Mouse (Mus musculus): ENCODE measurements around the gene Olfr457. TPM values are rescaled to one million over a fixed set of nuclear protein-coding genes. Genes with fewer than 3 reads are reported as not detected.
"Not testable (repeated sequence)": the region's sequence is repeated elsewhere in the genome, so short reads cannot be mapped to it uniquely, and the experiment has no call there.

The Olfr457 gene
- total RNA-seq (2021) = not detected
- long read RNA-seq, experiment 1 = 0 reads
- long read RNA-seq, experiment 2 = 0 reads

DNA sequence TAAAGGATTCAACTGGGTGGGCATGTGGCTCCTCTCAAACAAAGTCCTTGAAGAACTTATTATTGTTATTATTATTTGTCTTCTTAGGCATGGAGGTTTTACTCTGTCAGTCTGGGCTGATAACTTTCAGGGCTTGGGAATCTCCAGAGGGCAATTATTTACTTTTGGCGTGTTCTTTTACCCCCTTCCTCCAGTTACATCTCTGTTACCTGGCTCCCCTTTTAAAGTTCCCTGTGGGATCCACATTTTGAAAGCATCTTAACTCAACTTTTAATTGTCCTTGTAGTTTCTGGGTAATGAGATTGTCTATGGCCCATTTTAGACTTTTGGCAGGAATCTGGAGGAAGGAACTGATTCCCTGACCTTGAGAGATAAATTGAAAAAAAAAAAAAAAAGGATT, at the start of gene Olfr457:
Gene Olfr457, minus strand, starts transcription at position 101 of the 400 bp plus-strand sequence.
- DNase-seq = no peak

DNA sequence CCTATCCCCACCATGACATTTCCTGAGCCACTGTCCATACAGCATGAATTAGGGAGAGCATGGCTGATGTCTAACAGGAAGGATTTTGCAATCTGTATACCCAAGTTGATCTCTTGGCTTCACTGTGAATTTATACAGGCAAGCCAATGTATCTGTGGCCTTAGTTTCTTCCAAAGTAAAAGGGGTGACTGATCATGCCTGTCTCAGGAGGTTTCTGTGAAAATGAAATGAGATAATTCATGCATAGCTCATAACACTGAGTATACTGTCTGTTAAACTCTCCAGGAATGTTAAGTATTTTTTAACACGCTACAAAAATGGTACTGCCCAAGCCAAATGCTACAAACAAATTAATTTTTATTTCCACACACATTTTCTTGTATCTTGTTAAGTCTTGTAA, 37.3 kb upstream of the Olfr457 start:
- no peak for DNase-seq

DNA sequence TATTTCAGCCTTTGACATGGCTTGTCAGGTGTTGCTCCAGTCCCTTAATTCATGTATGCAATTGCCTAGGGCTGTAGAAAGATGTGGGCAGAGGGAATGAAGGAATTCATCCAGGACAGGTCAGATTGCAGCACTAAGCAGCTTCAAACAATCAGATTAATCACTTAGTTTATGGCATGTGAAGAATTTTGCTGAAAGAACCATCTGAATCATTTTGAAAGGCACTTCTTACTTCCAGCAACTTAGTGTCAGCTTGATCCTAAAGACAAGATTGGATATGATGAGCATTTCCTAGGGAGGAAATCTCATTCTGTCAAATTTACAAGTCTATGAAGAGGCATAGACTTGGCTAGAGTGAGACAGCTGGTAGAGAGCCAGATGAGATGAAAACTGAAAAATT, 33.2 kb upstream of the Olfr457 start:
- DNase-seq = no peak

DNA sequence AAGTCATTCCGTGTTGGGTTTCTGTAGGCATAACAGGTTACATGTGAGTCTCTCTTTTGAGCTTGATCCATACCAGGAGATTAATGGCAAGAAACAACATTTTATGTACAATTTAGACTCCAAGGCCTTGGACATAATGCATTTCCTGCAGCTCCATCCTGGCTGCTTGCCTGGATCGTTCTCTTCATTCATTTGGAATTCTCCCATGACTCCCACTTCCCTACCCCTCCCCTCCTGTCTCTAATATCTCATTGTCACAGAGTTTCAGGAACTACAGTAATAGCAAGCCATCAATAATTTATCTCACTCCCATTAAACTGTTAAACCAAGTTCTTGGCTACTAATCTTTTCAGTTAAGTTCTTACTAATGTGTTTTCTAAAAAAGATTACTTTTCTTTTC, 27.3 kb upstream of the Olfr457 start:
- peak; percentile 8 for DNase-seq

DNA sequence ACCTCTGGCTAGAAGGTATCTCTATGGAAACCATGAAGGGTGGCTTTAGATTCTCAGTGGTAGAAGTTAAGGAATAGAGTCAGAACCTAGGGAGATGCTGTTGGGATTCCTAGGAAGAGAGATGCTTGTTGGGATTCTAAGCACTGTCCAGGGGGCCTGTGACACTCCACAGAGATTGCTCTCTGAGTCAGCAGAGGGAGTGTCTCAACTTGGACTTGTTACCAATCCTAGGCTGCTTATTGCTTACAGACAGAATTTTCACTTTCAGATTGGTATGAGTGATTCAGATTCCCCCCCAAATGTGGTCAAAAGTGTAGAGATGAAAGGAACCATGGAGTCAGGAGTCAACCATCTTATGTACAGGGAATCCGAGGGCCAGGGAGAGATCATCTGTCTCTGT, 13.6 kb upstream of the Olfr457 start:
- no peak for DNase-seq

DNA sequence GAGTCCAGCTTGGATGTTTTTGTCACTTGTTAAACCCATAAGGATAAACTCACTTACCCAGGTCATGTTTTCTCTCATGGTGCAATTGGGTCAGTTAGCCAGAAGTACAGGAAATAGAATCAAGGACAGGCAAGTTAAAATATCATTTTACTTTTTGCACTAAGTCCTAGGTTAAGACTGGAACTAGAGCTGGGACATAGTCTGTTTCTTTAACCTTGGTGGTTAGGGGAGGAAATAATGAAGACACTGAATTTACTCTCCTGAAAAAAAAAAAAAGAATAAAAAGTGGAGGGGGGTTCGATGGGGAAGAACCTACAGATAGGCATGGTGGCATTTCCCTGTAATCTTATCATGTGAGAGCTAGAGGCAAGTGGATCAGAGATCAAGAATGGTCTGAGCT, 11.0 kb upstream of the Olfr457 start, which contains the start of gene Olfr456:
Gene Olfr456, minus strand, starts transcription at position 101 of the 400 bp plus-strand sequence.
- DNase-seq = no peak

DNA sequence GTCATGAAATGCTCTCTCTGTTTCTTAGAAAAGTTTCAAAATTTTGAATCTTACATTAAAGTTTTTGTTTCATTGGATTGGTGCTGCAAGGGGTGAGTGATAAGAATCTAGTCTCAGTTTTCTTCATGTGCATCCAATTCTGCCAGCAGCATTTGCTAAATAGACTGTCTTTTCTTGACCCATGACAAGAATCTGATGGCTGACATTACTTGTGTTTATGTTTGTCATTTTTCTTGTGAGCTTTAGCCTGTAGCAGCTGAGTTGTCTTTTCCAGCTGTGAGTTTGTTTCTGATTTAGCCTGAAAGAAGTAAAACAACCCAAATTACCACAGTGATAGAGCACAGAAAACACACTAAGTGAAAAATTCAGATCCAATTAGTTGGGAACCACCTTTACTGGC, 8.5 kb upstream of the Olfr457 start:
- DNase-seq = no peak

DNA sequence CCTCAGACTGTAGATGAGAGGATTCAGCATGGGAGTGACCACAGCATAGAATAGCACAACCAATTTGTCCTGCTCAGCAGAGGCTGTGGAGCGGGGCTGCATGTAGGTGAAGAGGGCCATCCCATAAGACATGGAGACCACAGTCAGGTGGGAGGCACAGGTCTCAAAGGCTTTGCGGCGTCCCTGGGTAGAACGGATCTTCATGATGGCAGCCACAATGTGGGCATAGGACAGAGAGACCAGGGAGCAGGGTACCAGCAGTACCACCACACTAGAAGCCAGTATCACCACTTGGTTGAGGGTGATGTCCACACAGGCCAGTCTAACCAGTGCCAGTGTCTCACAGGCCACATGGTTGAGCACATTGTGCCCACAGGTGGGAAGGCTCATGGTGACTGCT, 4.8 kb downstream of the Olfr457 start:
- not testable (repeated sequence) for DNase-seq

DNA sequence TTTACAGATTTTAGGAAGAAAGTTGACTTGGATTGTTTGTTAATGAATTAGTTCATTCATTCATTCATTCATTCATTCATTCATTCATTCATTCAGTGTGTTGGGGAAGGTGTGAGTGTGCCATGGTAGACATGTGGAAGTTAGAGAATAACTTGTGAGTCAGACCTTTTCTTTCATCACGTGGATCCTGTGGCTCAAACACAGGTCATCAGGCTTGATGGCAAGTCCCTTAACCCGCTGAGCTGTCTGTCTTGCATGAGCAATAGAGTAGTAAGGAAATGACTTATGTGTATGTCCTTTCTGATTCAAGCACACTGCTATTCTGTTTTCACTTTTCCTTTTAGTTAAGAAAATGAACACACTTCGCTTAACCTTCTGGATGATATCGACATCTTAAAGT, 5.6 kb downstream of the Olfr457 start:
- no peak for DNase-seq

DNA sequence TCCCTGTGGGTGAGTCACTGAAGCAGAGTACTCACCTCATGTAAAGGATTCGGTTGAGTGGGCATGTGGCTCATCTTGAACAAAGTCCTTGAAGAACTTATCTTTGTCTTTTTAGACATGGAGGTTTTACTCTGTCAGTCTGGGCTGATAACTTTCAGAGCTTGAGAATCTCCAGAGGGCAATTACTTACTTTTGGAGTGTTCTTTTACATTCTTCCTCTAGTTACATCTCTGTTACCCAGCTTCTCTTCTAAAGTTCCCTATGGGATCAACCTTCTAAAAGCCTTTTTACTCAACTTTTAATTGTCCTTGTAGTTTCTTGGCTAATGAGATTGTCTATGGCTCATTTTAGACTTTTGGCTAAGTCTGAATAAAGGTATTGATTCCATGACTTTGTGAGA, 11.0 kb downstream of the Olfr457 start, which contains the start of gene Olfr458:
Gene Olfr458, minus strand, starts transcription at position 101 of the 400 bp plus-strand sequence.
- no peak for DNase-seq

DNA sequence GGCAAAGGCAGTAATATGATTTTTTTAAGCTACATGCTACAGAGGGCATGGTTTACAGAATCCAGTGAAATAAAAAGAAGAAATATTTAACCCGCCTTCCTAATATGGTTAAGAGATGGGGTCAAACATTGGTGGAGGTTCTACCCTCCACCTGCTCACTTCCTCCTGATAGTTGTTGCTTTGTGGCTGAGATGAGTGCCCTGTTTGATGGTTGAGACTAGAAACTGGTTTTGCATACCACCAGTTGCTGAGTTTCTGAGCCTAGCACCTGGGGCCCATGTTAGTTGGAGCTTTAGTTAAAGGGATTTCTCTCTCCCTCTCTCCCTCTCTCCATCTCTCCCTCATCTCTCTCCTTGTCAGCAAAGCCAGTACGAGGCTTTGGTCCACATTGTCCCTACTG, 28.8 kb downstream of the Olfr457 start:
- no peak for DNase-seq

DNA sequence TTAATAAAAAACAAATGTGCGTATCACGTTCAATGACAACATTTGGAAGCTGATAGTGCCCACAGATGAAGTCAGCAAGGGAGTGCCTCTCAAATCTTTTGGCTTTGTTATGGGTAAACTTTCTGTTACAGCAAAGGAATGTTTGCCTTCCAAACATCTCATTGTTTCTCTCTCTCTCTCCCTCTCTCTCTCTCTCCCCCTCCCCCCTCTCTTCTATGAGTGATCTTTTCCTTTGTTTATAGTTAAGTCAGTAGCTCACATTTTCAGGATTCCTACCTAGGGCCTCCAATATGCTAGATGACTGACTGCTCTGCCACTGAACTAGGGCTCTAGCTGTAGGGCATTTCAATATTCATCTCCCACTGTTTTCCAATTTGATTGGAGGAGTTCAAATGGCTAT, 31.6 kb downstream of the Olfr457 start:
- DNase-seq = no peak

DNA sequence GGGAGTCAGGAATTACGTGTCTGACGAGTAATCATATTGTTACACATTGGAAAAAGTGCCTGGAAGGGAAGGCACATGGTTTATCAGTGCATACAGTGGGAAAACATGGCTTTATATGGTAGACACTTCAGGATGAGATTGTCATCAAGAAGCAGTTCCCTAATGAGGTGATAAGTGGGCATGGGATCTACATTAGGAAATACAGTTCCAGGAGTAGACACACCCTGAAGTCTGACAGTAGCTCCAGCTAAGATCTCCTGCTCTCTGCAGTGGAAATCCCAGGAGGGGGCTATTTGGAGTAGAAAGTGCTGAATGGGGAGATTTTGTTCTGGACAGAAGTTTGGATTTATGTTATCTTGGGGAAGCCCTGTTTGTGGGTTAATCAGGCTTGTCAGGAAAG, 34.7 kb downstream of the Olfr457 start:
- DNase-seq = no peak

DNA sequence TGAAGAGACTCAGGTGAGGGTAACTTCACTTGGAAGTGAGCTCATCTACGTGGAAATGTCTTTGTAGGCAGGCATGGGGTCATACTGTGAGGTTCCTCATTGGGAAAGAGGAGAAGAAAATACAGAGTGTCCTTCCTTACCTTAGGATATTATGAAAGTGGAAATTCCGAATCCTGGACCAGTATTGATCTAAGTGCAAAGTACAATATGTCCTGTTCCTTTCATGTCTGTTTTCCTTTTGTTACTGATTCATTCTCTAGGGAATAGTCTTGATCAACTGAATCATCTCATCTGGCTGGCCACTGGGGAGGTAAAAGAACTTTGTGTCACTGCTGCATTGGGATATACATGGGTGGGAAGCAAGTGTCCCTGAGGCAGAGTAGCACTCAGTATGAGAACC, 40.6 kb downstream of the Olfr457 start:
- DNase-seq = no peak

DNA sequence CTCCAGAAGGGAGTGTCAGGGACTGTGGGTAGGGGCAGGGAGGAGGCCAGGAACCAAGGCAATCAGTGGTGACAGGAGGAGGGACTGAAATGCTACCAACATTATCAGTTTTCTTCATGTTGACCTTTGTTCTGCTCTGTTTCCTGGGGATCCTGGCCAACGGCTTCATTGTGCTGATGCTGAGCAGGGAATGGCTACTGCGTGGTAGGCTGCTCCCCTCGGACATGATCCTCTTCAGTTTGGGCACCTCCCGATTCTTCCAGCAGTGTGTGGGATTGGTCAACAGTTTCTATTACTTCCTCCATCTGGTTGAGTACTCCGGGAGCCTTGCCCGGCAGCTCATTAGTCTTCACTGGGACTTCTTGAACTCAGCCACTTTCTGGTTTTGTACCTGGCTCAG, 41.7 kb downstream of the Olfr457 start, which contains the start of gene Tas2r126:
Gene Tas2r126, plus strand, starts transcription at position 90 of the 400 bp plus-strand sequence.
- no peak for DNase-seq

DNA sequence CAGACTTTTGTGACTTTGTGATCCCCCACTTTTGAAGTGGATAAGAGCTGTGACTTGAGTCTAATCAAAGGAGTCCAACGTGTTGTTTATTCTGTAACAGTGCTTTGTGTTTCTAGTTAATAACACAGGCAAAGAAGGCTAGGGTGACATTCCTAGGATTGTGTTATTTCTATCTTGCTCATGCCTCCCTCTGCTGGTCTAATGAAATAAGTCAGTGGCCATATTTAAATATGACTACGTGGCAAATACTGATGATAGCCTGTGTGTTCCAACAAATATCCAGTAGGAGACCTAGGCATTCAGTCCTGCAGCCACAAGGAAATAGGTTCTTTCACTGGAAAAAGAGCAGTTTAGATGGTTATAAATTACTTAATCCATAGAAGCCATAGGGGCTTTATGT, 42.6 kb downstream of the Olfr457 start:
- DNase-seq = no peak

DNA sequence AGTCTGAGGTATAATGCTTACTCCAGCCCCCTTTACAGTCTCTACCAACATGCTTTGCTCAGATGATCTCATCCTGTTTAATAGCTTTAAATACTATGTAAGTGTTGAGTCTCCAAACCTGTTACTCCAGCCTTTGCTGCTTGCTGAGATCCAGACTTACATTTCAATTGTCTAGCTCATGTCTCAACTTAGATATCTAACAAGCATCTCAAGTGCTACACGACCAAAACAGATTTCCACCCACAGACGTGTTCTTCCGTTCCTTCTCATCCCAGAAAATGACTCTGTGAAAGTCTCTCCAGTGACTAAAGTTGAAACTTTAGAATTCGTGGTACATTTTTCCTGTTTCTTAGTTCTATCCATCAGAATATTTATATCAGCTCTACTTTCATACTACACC, 49.8 kb downstream of the Olfr457 start:
- no peak for DNase-seq

DNA sequence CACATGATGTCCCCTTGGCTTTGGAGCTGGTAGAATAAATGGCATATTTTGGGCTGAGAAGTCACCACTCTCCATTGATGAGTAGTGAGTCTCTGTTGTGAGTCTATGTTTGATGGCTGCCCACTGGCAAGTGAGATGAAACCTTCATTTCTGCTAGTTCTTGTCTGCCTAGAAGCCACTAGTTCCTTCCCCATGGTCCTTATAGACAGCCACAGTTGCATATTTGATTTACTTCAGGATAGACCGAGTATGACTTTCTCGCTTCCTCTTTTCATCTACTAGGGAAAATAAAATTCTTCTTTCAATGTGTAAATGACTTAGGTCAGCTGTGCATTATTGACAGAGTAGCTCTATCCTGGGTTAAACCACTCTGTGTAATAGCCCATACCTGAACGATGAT, 51.7 kb downstream of the Olfr457 start:
- DNase-seq = no peak

DNA sequence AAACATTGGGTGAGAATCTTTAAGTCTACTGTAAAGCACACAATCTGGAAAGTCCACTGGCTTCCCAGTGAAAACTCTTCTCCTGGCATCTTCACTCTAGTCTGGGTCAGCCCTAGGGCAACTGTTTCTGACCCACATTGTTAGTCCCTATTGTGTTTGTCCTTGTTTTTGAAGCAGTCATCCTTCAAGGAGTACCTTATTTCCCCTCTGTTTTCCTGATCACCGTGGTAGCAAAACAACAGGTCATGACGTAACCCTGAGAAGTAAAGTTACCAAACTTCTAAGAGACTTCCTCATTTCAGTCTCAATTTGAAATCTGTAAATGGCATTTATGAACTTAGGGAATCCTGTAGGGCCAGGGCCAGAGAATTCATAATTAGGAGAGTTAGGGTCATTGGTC, 54.7 kb downstream of the Olfr457 start:
- no peak for DNase-seq

DNA sequence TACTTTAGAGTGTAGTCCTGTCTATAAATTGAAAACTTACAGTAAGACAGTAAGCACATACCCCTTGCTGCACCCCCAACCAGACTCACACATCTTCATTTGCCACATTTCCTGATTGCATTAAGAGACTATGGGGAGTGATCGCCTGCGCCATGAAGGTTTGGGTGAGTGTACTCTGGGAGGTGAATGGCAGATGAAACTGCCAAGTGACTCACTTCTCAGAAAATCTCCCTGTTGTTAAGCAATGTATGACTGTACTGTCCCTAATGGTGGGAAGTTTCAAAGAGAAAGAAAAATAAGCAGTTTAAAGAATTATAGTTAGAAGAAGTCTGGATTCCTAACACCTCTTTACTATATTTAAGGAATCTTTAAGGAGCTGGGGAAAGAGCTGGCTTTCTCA, 56.7 kb downstream of the Olfr457 start:
- DNase-seq = no peak

Other genes starting within 250 kb of the Olfr457 start
- gene Gstk1, start 230.4 kb downstream of the Olfr457 start, total RNA-seq (2021) = 10 to 100 TPM; 10.9 to 12.7 TPM
- gene Tmem139, start 214.4 kb downstream of the Olfr457 start, total RNA-seq (2021) = not detected
- 10 to 100 TPM; 10.5 to 18.3 TPM for gene Casp2, start 211.3 kb downstream of the Olfr457 start, total RNA-seq (2021)
- 10 to 100 TPM; 74.8 to 78.2 TPM for gene Clcn1, start 189.7 kb downstream of the Olfr457 start, total RNA-seq (2021)
- 1 to 10 TPM in 1 of 2 experiments, under 1 TPM in 1; 0.85 to 1.2 TPM for gene Fam131b, start 151.7 kb downstream of the Olfr457 start, total RNA-seq (2021)
- 10 to 100 TPM; 49.8 to 58.8 TPM for gene Zyx, start 126.7 kb downstream of the Olfr457 start, total RNA-seq (2021)
- under 1 TPM; 0.35 to 0.36 TPM for gene Epha1, start 103.1 kb downstream of the Olfr457 start, total RNA-seq (2021)
- not detected for gene Tas2r143, start 76.1 kb downstream of the Olfr457 start, total RNA-seq (2021)
- gene Tas2r135, start 70.9 kb downstream of the Olfr457 start, total RNA-seq (2021) = not detected
- gene Tas2r126, start 41.8 kb downstream of the Olfr457 start, total RNA-seq (2021) = not detected
- gene Olfr458, start 11.1 kb downstream of the Olfr457 start, total RNA-seq (2021) = not detected
- not detected for gene Olfr456, start 10.9 kb upstream of the Olfr457 start, total RNA-seq (2021)
- gene Olfr455, start 71.3 kb upstream of the Olfr457 start, total RNA-seq (2021) = not detected
- not detected for gene Tcaf3, start 121.4 kb upstream of the Olfr457 start, total RNA-seq (2021)
- 1 to 10 TPM; 6.0 to 6.3 TPM for gene Tcaf2, start 168.9 kb upstream of the Olfr457 start, total RNA-seq (2021)
- 10 to 100 TPM; 24.7 to 26.3 TPM for gene Tcaf1, start 233.8 kb upstream of the Olfr457 start, total RNA-seq (2021)